Mouse (Mus musculus): ENCODE data around the gene Hcn3. TPM values are rescaled to one million over a fixed set of nuclear protein-coding genes. Genes with fewer than 3 reads are reported as not detected.

The Hcn3 gene
- total RNA-seq, 2 experiments from 2014 or later = 14.9 to 20.9 TPM

DNA sequence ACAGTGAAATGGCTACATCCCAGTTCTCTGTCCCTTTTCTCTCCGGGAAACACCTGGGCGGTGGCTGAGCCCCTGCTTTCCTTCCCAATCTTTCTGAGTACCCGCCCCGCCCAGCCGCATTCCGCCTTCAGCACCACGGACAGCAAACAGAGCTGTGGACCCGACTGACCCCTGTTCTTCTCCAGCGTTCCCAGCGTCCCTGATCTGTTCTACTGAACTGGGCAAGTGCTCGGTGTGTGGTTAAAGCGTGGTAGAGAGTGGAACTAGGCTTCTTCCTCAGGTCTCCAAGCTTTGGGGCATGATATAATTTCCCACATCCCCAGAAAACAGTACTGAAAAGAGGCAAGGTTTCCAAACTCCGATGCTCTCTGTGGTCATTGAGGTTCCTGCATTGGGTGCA lies 785 bp downstream of the Hcn3 start:
- no peak for TF ChIP-seq CTCF (IDR thresholded peaks at IDR 0.05)
- intact Hi-C loops (cut with DNase I) = loop anchor here (5.0 kb wide), 2 partner anchors 42 to 57 kb away; partner anchors contain the start of genes Fdps and Gm43738
- no peak for DNase-seq (ENCODE audit: extremely low spot score in 1 of 2, low spot score in 2 of 2)
- Histone ChIP-seq H3K27ac (peak overlapping the region; percentile 28; the same call in 1 of the 2 replicates), H3K4me3 (peak overlapping the region; percentile 63)

- DNase-seq (ENCODE audit: extremely low spot score in 1 of 2, low spot score in 2 of 2) = no peak
- Histone ChIP-seq H3K4me3 (peak overlapping the region; percentile 63), H3K27ac (peak overlapping the region; percentile 28; the same call in 1 of the 2 replicates)
- intact Hi-C loops (cut with DNase I) = loop anchor here (5.0 kb wide), 2 partner anchors 41 to 56 kb away; partner anchors contain the start of genes Fdps and Gm43738
- no peak for TF ChIP-seq CTCF (IDR thresholded peaks at IDR 0.05)
These were observed 1.3 kb downstream of the Hcn3 start for GRCm38 (mm10) chr3:89158651-89159050.

GRCm38 (mm10) chr3:89156951-89157350 lies 3.0 kb downstream of the Hcn3 start:
- Histone ChIP-seq H3K27ac (no peak overlapping the region), H3K4me3 (no peak overlapping the region)
- DNase-seq (ENCODE audit: extremely low spot score in 1 of 2, low spot score in 2 of 2) = no peak
- intact Hi-C loops (cut with DNase I) = loop anchor here (5.0 kb wide), 2 partner anchors 40 to 55 kb away; partner anchors contain the start of genes Fdps and Gm43738
- TF ChIP-seq CTCF (IDR thresholded peaks at IDR 0.05) = no peak

DNA sequence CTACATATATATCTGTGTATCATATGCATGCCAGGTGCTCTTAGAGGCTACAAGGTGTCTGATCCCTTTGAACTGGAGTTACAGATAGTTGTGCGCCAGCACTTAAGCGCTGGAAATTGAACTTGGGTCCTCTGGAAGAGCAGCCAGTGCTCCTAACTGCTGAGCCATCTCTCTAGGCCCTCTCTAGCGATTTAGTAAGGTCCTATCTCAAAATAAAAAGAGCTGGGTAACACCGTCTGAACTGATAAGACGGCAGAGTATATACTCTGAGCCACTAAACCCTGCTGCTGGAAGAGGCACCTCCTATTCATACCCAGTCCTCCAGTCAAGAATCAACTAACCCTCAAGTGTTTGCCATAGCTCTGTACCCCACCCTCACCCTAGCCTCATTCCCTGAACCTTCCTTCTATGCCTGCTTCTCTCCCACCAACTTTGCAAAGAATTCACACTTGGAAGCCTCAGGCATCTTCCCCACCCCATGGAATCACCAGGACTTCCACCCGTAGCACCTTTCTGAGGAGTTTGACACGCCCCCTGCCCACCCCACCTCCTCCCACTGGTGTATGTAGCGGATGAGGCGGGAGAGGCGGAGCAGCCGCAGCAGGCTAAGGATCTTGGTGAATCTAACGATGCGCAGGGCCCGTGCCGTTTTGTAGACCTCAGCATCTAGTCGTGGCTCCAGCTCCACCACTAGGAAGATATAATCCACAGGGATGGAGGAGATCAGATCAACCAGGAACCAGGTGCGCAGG lies 7.7 kb downstream of the Hcn3 start:
- no peak for DNase-seq (ENCODE audit: extremely low spot score in 1 of 2, low spot score in 2 of 2)
- TF ChIP-seq CTCF (IDR thresholded peaks at IDR 0.05) = no peak
- intact Hi-C loops (cut with DNase I) = no loop called here
- Histone ChIP-seq H3K27ac (no peak overlapping the region), H3K4me3 (no peak overlapping the region)

DNA sequence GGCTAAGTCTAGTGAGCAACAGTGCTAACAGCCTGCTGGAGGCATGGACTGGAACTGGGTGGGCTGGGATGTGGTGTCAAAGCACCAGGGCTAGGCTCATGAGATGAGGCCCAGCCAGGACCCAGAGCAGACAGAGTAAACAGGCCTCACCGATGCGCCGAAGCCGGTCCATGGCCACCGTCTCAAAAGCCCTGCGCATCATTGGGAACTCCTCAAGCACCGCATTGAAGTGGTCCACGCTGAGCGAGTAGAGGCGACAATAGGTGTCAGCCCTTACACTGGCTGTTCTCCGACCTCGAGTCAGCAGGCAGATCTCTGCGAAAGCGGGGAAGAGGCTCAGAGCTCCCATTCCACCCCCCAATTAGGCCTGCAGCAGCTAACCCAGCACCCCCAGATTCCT lies 11.4 kb downstream of the Hcn3 start:
- no peak for DNase-seq (ENCODE audit: extremely low spot score in 1 of 2, low spot score in 2 of 2)
- intact Hi-C loops (cut with DNase I) = no loop called here
- no peak overlapping the region for H3K27ac ChIP-seq
- TF ChIP-seq CTCF (IDR thresholded peaks at IDR 0.05) = no peak
- H3K4me3 ChIP-seq = no peak overlapping the region

DNA sequence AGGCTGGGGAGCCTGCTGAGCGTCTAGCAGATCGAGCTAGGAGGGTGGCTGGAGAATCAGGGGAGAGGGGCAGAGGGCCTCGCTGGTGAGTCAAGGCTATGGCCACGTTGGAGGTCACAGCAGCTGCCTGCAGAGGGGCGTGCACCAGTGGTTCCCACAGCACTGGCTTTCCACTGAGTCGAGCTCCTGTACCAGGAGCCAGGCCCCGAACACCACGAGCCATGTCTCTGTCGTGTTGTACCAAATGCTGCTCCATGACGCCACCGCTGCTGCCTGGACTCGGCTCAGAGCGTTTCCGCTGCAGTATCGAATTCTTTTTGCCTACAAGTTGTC lies 12.1 kb downstream of the Hcn3 start:
- Histone ChIP-seq H3K4me3 (no peak overlapping the region), H3K27ac (no peak overlapping the region)
- no peak for TF ChIP-seq CTCF (IDR thresholded peaks at IDR 0.05)
- no peak for DNase-seq (ENCODE audit: extremely low spot score in 1 of 2, low spot score in 2 of 2)
- intact Hi-C loops (cut with DNase I) = no loop called here

GRCm38 (mm10) chr3:89147101-89147978 lies 12.7 kb downstream of the Hcn3 start:
- H3K27ac ChIP-seq = no peak overlapping the region
- intact Hi-C loops (cut with DNase I) = no loop called here
- DNase-seq (ENCODE audit: extremely low spot score in 1 of 2, low spot score in 2 of 2) = no peak
- no peak overlapping the region for H3K4me3 ChIP-seq
- no peak for TF ChIP-seq CTCF (IDR thresholded peaks at IDR 0.05)

- intact Hi-C loops (cut with DNase I) = no loop called here
- H3K4me3 ChIP-seq = no peak overlapping the region
- no peak overlapping the region for H3K27ac ChIP-seq
- DNase-seq (ENCODE audit: extremely low spot score in 1 of 2, low spot score in 2 of 2) = no peak
- TF ChIP-seq CTCF (IDR thresholded peaks at IDR 0.05) = no peak
These were observed 14.4 kb downstream of the Hcn3 start for GRCm38 (mm10) chr3:89145566-89145965.

- TF ChIP-seq CTCF (IDR thresholded peaks at IDR 0.05) = no peak
- intact Hi-C loops (cut with DNase I) = no loop called here
- Histone ChIP-seq H3K27ac (no peak overlapping the region), H3K4me3 (no peak overlapping the region)
- DNase-seq (ENCODE audit: extremely low spot score in 1 of 2, low spot score in 2 of 2) = no peak
These were observed 15.2 kb downstream of the Hcn3 start for GRCm38 (mm10) chr3:89144821-89145220.

DNA sequence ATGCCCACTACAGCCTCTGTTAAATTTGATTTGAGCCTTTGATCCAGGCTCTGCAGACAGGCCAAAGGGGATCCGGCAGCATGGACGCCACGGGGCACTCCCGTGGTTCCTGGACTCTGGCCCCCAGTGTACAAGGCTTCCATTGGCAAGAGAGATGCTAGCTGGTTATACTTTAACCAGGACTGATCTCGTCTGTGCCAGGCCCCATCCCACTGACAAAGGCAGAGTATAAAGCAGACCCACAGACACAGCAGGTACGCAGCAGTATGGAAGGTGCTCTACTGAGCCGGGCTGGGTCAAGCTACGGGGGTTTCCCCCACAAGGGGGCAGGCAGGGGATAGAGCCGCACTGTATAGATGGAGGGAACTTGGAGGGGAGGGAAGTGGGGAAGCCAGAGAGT lies 23.6 kb downstream of the Hcn3 start:
- no peak for TF ChIP-seq CTCF (IDR thresholded peaks at IDR 0.05)
- intact Hi-C loops (cut with DNase I) = no loop called here
- no peak for DNase-seq (ENCODE audit: extremely low spot score in 1 of 2, low spot score in 2 of 2)
- no peak overlapping the region for H3K27ac ChIP-seq
- no peak overlapping the region for H3K4me3 ChIP-seq

GRCm38 (mm10) chr3:89135958-89136357 lies 24.0 kb downstream of the Hcn3 start, which contains the start of gene Pklr:
Gene Pklr, plus strand, starts transcription at chr3:89136142.
- Histone ChIP-seq H3K27ac (no peak within 1 kb of the TSS), H3K4me3 (no peak within 1 kb of the TSS)
- DNase-seq (ENCODE audit: extremely low spot score in 1 of 2, low spot score in 2 of 2) = no peak
- no peak for TF ChIP-seq CTCF (IDR thresholded peaks at IDR 0.05)
- intact Hi-C loops (cut with DNase I) = no loop called here

GRCm38 (mm10) chr3:89133752-89134151 lies 26.2 kb downstream of the Hcn3 start:
- H3K27ac ChIP-seq = no peak overlapping the region
- DNase-seq (ENCODE audit: extremely low spot score in 1 of 2, low spot score in 2 of 2) = no peak
- no peak for TF ChIP-seq CTCF (IDR thresholded peaks at IDR 0.05)
- intact Hi-C loops (cut with DNase I) = no loop called here
- no peak overlapping the region for H3K4me3 ChIP-seq
